Mouse (Mus musculus) lung, embryonic 14.5 days (tissue): ENCODE data around the gene Cfap161. TPM values are rescaled to one million over a fixed set of nuclear protein-coding genes. Genes with fewer than 3 reads are reported as not detected.

Source experiments
- ATAC-seq: fragments of 200-750 bp; cut with Nextera tagmentation; 2 replicates; pipeline ENCODE4 v1.8.0; 2017; ENCODE audit warnings: mild to moderate bottlenecking, moderate TSS enrichment, moderate library complexity; ENCODE audit not compliant: insufficient read depth
- DNase-seq: peaks from one replicate; pipeline ENCODE4 v3.0.0-alpha.2; 2015
- H3K27ac ChIP-seq: fragments of 300-500 bp; sonication (generic); 2 replicates; pipeline ENCODE4 v1.5.1; 2014; ENCODE audit warnings: low read depth, mild to moderate bottlenecking, moderate library complexity
- H3K27me3 ChIP-seq: fragments of 300-500 bp; sonication (generic); 2 replicates; pipeline ENCODE4 v1.6.1; 2014; ENCODE audit warnings: low read length, control low read depth; ENCODE audit not compliant: insufficient read depth
- H3K36me3 ChIP-seq: fragments of 300-500 bp; sonication (generic); 2 replicates; pipeline ENCODE4 v1.6.1; 2014; ENCODE audit warnings: control low read depth; ENCODE audit not compliant: insufficient read depth
- H3K4me1 ChIP-seq: fragments of 300-500 bp; sonication (generic); 2 replicates; pipeline ENCODE4 v1.6.1; 2014; ENCODE audit warnings: antibody characterized with exemption, control low read depth; ENCODE audit not compliant: insufficient read depth
- H3K4me2 ChIP-seq: fragments of 300-500 bp; sonication (generic); 2 replicates; pipeline ENCODE4 v1.6.1; 2014; ENCODE audit warnings: mild to moderate bottlenecking
- H3K4me3 ChIP-seq: fragments of 300-500 bp; sonication (generic); 2 replicates; pipeline ENCODE4 v1.5.1; 2014; ENCODE audit warnings: low read depth, low read length
- H3K9ac ChIP-seq: fragments of 300-500 bp; sonication (generic); 2 replicates; pipeline ENCODE4 v1.6.1; 2014
- H3K9me3 ChIP-seq: fragments of 300-500 bp; sonication (generic); 2 replicates; pipeline ENCODE4 v1.6.1; 2016; ENCODE audit warnings: low read depth, low read length, control low read depth
- CTCF ChIP-seq: IDR thresholded peaks from 2 replicates; pipeline ENCODE4 v1.5.1; 2016; ENCODE audit warnings: antibody characterized with exemption, low read depth
- WGBS: fragments of 180-500 bp; shearing (Covaris S2); extraction: QIAGEN DNeasy Blood & Tissue Kit; methylation state at CpG from one replicate; pipeline ENCODE4 v1.1.7; 2014; 5-methylcytosine and 5-hydroxymethylcytosine counted together
- polyA plus RNA-seq: library from polyadenylated mRNA; unstranded; fragments of >200 nt; fragmentation: Nextera tagmentation; extraction: Ambion mirVana; gene quantifications from 2 replicates; pipeline ENCODE4 v1.2.1, GENCODE M21; 2014

Cfap161 gene
- polyA plus RNA-seq, 1 experiment from 2014 or later, result 0.13 TPM

DNA sequence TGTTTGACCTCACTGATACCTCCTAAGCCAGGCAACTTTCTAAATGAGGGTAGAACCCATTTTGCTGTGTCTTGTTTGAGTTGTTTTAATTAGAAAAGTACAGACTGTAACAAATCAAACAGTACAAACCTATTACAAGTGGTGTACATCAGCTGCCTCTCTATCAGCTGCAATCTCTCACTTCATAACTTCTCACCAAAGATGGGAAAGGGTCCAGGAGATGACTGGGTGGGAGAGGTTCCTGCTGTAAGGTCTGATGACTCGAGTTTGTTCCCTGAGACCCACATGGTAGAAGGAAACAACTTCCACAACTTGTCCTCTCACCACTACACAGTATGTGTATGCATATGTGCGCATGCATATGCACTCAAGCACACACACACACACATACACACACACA, 32.1 kb upstream of the Cfap161 start:
- TF ChIP-seq CTCF, result no peak
- DNase-seq (peak; percentile 31), ATAC-seq (no peak)
- Histone ChIP-seq H3K4me3 (no peak overlapping the region), H3K27me3 (no peaks in the 10 kb centered on the region), H3K36me3 (no peaks in the 10 kb centered on the region), H3K9ac (no peak overlapping the region), H3K4me1 (peaks cover 3% of the 10 kb centered on the region; the same call in 1 of the 2 replicates), H3K4me2 (no peak overlapping the region), H3K27ac (no peak overlapping the region), H3K9me3 (no peaks in the 10 kb centered on the region)
- WGBS, result 56% methylated on average over 2 of the region's 2 CpGs

DNA sequence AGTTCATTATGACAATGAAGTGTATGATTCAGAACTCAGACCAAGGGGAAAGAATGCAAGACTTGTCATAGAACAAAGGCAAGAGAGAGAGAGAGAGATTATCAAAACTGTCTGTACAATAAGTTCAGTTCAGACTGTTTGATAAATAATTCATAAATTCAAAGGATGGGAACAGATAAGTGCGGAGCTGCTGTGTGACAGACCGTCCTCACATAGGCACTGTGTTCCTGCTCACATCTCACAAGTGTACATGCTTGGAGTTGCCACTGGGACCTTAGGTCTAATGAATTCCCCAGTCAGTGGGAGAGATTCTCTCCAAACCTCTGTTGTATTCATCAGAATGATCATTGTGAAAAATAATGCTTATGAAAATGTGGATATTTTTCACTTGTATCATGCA, 27.3 kb upstream of the Cfap161 start:
- Histone ChIP-seq H3K9ac (no peak overlapping the region), H3K27ac (no peak overlapping the region), H3K4me2 (no peak overlapping the region), H3K4me1 (no peaks in the 10 kb centered on the region), H3K4me3 (no peak overlapping the region), H3K36me3 (no peaks in the 10 kb centered on the region), H3K27me3 (no peaks in the 10 kb centered on the region), H3K9me3 (no peaks in the 10 kb centered on the region)
- no peak for TF ChIP-seq CTCF
- 75% methylated on average over 2 of the region's 2 CpGs for WGBS
- ATAC-seq (no peak), DNase-seq (no peak)

DNA sequence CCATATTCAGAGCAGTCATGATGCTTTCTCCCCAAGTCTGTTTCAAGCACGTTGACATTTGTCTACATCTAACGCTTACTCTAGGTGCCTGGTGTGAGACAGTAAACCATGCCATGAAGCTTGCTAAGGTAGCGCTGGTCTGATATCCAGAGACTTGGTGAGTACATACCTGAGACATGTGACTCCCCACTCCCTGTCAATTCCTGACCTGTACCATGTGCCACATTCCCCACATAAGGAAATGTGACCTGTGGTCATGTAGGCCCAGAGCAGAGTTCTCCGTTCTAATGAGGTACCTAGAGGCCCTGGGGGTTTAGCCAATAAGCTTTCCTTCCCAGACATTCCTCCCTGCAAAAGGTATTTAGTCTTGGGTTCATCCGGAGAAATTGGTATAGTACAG, 22.2 kb upstream of the Cfap161 start:
- no peak for TF ChIP-seq CTCF
- no peaks in the 10 kb centered on the region for H3K36me3 ChIP-seq
- DNase-seq (no peak), ATAC-seq (no peak)
- peaks cover 15% of the 10 kb centered on the region for H3K4me1 ChIP-seq
- H3K27ac ChIP-seq, result no peak overlapping the region
- H3K4me3 ChIP-seq, result no peak overlapping the region
- H3K4me2 ChIP-seq, result no peak overlapping the region
- H3K9me3 ChIP-seq, result no peaks in the 10 kb centered on the region
- WGBS, result 92% methylated on average over 5 of the region's 5 CpGs
- H3K27me3 ChIP-seq, result no peaks in the 10 kb centered on the region
- no peak overlapping the region for H3K9ac ChIP-seq

DNA sequence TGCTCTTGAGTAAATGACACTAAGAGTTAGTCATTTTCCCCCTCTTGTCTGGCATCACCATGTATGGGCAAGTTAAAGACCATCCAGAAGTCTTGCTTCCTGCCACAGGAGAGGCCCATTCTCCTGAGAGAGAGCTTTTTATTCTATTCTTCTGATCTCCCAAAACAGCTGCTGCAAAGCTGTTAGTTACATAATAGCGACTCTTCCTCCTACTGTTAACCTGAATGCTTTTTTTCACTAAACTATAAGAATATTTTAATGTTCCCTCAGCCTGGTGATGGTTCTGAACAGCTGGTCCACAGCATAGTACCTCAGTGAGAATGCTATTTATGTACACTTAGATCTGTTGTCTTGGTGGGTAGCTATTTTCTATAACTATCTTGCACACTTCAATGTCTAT, 21.0 kb upstream of the Cfap161 start:
- Histone ChIP-seq H3K4me3 (no peak overlapping the region), H3K27me3 (no peaks in the 10 kb centered on the region), H3K9ac (no peak overlapping the region), H3K4me2 (no peak overlapping the region), H3K36me3 (no peaks in the 10 kb centered on the region), H3K27ac (no peak overlapping the region), H3K9me3 (no peaks in the 10 kb centered on the region), H3K4me1 (peaks cover 24% of the 10 kb centered on the region)
- no peak for TF ChIP-seq CTCF
- WGBS, result 72% methylated on average over 1 of the region's 1 CpGs
- no peak for DNase-seq
- ATAC-seq, result no peak

DNA sequence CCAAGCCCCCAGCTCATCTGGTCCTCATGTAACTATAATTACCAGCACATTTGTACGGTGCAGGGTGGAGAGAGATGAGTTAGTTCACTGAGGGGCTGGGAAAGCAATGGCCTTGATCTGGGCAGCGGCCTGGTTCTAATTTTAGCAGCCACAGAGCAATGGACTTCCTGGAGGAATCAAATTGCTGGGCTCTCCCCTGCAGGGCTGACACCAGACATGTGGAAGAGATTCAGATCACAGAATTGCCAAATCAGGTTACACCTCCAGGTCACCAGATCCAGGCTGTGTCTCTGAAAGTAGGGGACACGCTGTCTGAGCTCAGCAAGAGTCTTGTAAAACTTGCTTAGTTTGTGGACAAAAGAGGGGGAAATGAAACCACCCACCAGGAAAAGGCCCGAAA, 19.3 kb upstream of the Cfap161 start:
- no peaks in the 10 kb centered on the region for H3K9me3 ChIP-seq
- DNase-seq (peak; percentile 79), ATAC-seq (peak; percentile 69)
- H3K4me3 ChIP-seq, result no peak overlapping the region
- 1% methylated on average over 4 of the region's 4 CpGs for WGBS
- H3K27ac ChIP-seq, result peak overlapping the region; percentile 97
- no peak for TF ChIP-seq CTCF
- peak overlapping the region; percentile 47 for H3K9ac ChIP-seq
- H3K4me2 ChIP-seq, result peak overlapping the region; percentile 35
- H3K27me3 ChIP-seq, result no peaks in the 10 kb centered on the region
- H3K36me3 ChIP-seq, result no peaks in the 10 kb centered on the region
- peaks cover 38% of the 10 kb centered on the region for H3K4me1 ChIP-seq

DNA sequence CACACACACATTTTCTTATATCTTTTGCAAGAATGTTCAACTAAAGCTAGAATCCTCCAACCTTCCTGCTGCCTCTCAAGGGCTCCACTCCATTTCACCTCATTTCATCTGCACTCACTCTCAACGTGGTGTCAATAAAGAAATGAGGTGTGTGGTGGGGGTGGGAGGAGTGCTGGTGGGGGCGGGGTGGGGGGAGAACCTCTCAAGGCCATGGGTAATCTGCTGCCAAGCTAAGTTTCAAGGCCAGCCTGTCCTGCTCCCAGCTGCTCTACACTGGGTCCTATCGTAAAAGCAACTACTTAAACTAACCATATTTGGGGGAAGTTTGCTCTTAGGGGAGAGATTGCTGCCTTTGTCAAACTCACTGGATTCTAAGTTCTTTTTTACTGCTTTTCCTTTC, 18.8 kb upstream of the Cfap161 start:
- H3K4me3 ChIP-seq, result no peak overlapping the region
- H3K9ac ChIP-seq, result no peak overlapping the region
- peak overlapping the region; percentile 97 for H3K27ac ChIP-seq
- no peaks in the 10 kb centered on the region for H3K27me3 ChIP-seq
- H3K4me2 ChIP-seq, result peak overlapping the region; percentile 35
- no peak for TF ChIP-seq CTCF
- peaks cover 43% of the 10 kb centered on the region for H3K4me1 ChIP-seq
- DNase-seq (peak; percentile 64), ATAC-seq (peak; percentile 66)
- 2% methylated on average over 3 of the region's 3 CpGs for WGBS
- H3K9me3 ChIP-seq, result no peaks in the 10 kb centered on the region
- H3K36me3 ChIP-seq, result no peaks in the 10 kb centered on the region

DNA sequence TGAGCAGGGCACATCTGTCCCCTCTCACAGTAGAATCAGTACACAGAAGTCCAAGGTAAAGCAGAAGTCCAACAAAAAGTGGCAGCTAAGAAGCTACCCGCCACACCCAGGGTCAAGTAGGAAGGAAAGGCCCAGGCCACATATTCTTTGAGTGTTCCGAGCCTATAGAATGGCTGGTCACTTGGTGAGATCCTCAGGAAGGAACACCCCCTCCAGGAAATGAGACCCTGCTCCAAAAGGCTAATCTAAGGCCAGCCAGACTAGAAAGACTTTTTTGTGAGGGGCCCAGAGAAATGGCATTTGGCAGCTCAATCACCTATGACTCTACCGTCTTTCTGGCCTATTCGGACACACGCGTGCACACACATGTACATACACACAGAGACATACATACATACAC, 18.3 kb upstream of the Cfap161 start:
- Histone ChIP-seq H3K9ac (no peak overlapping the region), H3K4me2 (no peak overlapping the region; the same call in 1 of the 2 replicates), H3K36me3 (no peaks in the 10 kb centered on the region), H3K4me3 (no peak overlapping the region), H3K27me3 (no peaks in the 10 kb centered on the region), H3K27ac (peak overlapping the region; percentile 97), H3K4me1 (peaks cover 43% of the 10 kb centered on the region), H3K9me3 (no peaks in the 10 kb centered on the region)
- 39% methylated on average over 6 of the region's 6 CpGs for WGBS
- peak; percentile 71 for DNase-seq
- peak; percentile 12; the same call in 1 of the 2 replicates for ATAC-seq
- TF ChIP-seq CTCF, result no peak

DNA sequence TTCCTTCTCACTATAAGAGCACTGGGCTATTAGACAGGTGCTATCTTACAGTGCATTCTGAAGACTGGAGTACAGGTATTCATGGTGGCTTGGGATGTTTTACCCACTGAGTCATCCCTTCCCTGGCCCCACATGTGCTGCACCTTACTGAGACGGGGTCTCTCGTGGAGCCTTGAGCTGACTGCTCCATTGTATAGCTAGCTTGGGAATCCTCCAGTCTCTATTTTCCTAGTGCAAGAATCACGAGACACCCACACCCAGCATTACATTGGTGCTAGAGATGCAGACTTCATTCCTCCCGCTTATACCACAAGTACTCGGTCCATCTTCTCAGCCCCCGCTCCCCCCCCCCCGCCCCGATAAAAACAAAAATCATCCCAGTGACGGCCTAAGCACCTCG, 17.9 kb upstream of the Cfap161 start:
- DNase-seq (no peak), ATAC-seq (no peak)
- Histone ChIP-seq H3K4me3 (no peak overlapping the region), H3K9me3 (no peaks in the 10 kb centered on the region), H3K4me2 (no peak overlapping the region; the same call in 1 of the 2 replicates), H3K36me3 (no peaks in the 10 kb centered on the region), H3K9ac (no peak overlapping the region), H3K27ac (peak overlapping the region; percentile 97), H3K27me3 (no peaks in the 10 kb centered on the region), H3K4me1 (peaks cover 43% of the 10 kb centered on the region)
- 56% methylated on average over 10 of the region's 10 CpGs for WGBS
- TF ChIP-seq CTCF, result no peak
